ENCODE assay signal across 10 mouse cellular contexts in the genomic region with DNA sequence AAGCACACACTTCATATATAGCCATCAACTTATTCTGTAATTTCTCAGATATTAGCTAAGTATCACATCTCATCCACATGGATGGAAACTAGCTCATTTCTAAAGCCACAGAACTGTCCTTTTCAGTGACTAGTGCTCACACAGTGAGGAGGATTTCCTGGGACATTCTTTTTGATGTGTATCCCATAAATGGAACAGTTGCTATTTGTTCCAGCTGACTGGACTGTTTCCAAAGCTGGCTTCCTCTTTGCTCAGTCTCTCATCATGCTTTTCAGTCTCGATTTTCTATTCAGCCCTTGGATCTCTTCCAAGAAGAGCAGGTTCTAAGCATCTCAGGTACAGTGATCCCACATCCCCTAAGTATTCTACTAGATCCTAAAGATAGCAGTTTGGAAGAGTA.
A peak's percentile ranks its signal among the peaks of the same experiment; 100 is the strongest.
DNase-seq lines count a peak whose midpoint lies in the region; ATAC-seq lines count a peak whose summit lies in the region.
"Had no signal": no experiment of that assay in that cellular context is flagged by ENCODE, and none has a peak within 500 bp of the region (broad histone marks: within the 10 kb centered on the region; RNA-seq: fewer than 3 reads in every experiment).

No protein-coding gene starts in this region.

- peak; percentile 67; the same call in 1 of the 2 replicates for ATAC-seq in cerebellum, adult (ENCODE audit: insufficient number of reproducible peaks, low FRiP score, low TSS enrichment)
- ATAC-seq in midbrain, embryonic 14.5 days (ENCODE audit: low FRiP score, low TSS enrichment): no peak
- no peak for ATAC-seq in midbrain, embryonic 15.5 days (replicated peaks)
- ATAC-seq: forebrain, embryonic 15.5 days had no signal

- no peaks in the 10 kb centered on the region for H3K27me3 ChIP-seq in midbrain, embryonic 14.5 days (ENCODE audit: control insufficient read depth, insufficient read depth, low read length)
- H3K27me3 ChIP-seq in midbrain, embryonic 15.5 days (replicated peaks): no peaks in the 10 kb centered on the region
- H3K27me3 ChIP-seq: forebrain, embryonic 15.5 days had no signal

- H3K4me3 ChIP-seq in midbrain, embryonic 14.5 days (replicated peaks; ENCODE audit: low read depth, low read length): no peak overlapping the region
- no peak overlapping the region for H3K4me3 ChIP-seq in midbrain, embryonic 15.5 days
- H3K4me3 ChIP-seq: forebrain, embryonic 15.5 days had no signal

- no peak overlapping the region for H3K9ac ChIP-seq in midbrain, embryonic 14.5 days (replicated peaks; ENCODE audit: low read length)
- no peak overlapping the region for H3K9ac ChIP-seq in midbrain, embryonic 15.5 days
- H3K9ac ChIP-seq: forebrain, embryonic 15.5 days had no signal

- no peaks in the 10 kb centered on the region for H3K9me3 ChIP-seq in midbrain, embryonic 14.5 days (ENCODE audit: control insufficient read depth, low read length)
- H3K9me3 ChIP-seq in midbrain, embryonic 15.5 days: no peaks in the 10 kb centered on the region
- H3K9me3 ChIP-seq: forebrain, embryonic 15.5 days had no signal

- H3K27ac ChIP-seq in midbrain, embryonic 14.5 days (replicated peaks; ENCODE audit: low read depth, low read length): no peak overlapping the region
- H3K27ac ChIP-seq in midbrain, embryonic 15.5 days: no peak overlapping the region
- H3K27ac ChIP-seq: forebrain, embryonic 15.5 days had no signal

- no peaks in the 10 kb centered on the region for H3K4me1 ChIP-seq in midbrain, embryonic 14.5 days (ENCODE audit: control insufficient read depth, insufficient read depth, low read length)
- H3K4me1 ChIP-seq in midbrain, embryonic 15.5 days: no peaks in the 10 kb centered on the region

- no peak overlapping the region for H3K4me2 ChIP-seq in midbrain, embryonic 14.5 days (ENCODE audit: low read length)
- no peak overlapping the region for H3K4me2 ChIP-seq in midbrain, embryonic 15.5 days
- H3K4me2 ChIP-seq: forebrain, embryonic 15.5 days; liver, embryonic 11.5 days had no signal

- DNase-seq in cerebellum, adult 11-12 months: no peak
- DNase-seq in kidney, adult 9 months: peak; percentile 31
- no peak for DNase-seq in kidney, postnatal 4 days
- peak; percentile 43 for DNase-seq in midbrain, embryonic 14.5 days
- peak; percentile 62 for DNase-seq in lung, postnatal 36 days
- no peak for DNase-seq in adrenal gland, adult 18-20 months (ENCODE audit: low spot score in 2 of 2)

- WGBS in midbrain, embryonic 14.5 days: 42% methylated on average over 1 of the region's 1 CpGs
- WGBS in midbrain, embryonic 15.5 days: 27% methylated on average over 1 of the region's 1 CpGs

- no peaks in the 10 kb centered on the region for H3K36me3 ChIP-seq in midbrain, embryonic 14.5 days (ENCODE audit: control insufficient read depth, insufficient read depth, low read length)
- no peaks in the 10 kb centered on the region for H3K36me3 ChIP-seq in midbrain, embryonic 15.5 days (replicated peaks)
- H3K36me3 ChIP-seq: forebrain, embryonic 15.5 days had no signal

Comparison
In these comparisons a context has a peak if more than half of its experiments do, and no peak if none do; other contexts are left out.
1. DNase-seq: peak in kidney, adult 9 months (single experiment), midbrain, embryonic 14.5 days (single experiment) and lung, postnatal 36 days (single experiment); none in cerebellum, adult 11-12 months (single experiment), kidney, postnatal 4 days (0 of 2) and adrenal gland, adult 18-20 months (0 of 2).